Mouse (Mus musculus): Measurements from ENCODE around the gene Fam83b. TPM values are rescaled to one million over a fixed set of nuclear protein-coding genes. Genes with fewer than 3 reads are reported as not detected.
A peak's percentile ranks its signal among the peaks of the same experiment; 100 is the strongest.

Fam83b gene
- polyA plus RNA-seq, 1 experiment from 2014 or later, result 3.8 TPM

DNA sequence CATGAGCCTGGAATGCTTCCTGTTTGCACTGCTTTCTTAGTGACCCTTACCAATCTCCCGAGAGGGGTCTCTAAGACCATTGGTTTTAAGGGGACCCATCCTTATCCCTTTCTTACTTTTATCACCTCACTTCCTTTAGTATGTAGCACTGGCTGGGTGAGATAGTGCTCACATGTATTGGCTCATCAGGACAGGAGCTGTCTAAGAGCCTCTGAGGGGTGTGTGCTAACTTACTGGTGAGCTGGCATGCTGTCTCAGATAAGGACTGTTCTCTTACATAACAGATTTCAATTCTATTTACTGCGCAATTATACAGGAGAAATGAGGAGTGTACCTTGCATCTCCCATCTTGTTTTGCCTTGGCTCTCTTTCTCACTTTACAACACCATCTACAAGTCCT lies 7.7 kb downstream of the Fam83b start:
- no peak for ATAC-seq (ENCODE audit: borderline replicate concordance, extremely low read depth, low FRiP score, low TSS enrichment)
- Histone ChIP-seq H3K4me1 (0 out of 2 replicates have a peak, but pooled peaks cover 13% of the 10 kb centered on the region), H3K27me3 (no peaks in the 10 kb centered on the region), H3K4me3 (no peak overlapping the region), H3K27ac (no peak overlapping the region), H3K9me3 (no peaks in the 10 kb centered on the region), H3K4me2 (no peak overlapping the region), H3K36me3 (no peaks in the 10 kb centered on the region), H3K9ac (no peak overlapping the region)
- 78% methylated on average over 2 of the region's 2 CpGs for WGBS

DNA sequence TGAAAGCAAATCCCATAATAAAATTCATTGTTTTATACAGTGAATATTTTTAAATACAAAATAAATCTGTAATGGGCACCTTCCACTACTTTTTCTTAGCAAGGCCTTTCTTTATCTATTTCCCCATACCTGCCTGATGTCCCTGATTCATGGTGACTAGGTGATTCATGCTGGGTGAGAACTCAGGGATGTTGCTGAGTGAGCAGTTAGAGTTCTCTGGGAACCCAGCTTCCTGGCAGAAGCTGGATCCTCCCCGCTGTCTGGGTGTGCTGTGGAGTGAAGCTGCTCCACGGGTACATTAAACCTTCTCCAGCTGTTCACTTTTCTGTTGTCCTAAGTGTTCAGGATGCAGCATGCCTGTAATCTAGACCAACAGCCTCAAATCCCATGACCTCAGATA lies 13.2 kb downstream of the Fam83b start:
- Histone ChIP-seq H3K9me3 (no peaks in the 10 kb centered on the region), H3K27me3 (no peaks in the 10 kb centered on the region), H3K9ac (no peak overlapping the region), H3K36me3 (no peaks in the 10 kb centered on the region), H3K4me3 (no peak overlapping the region), H3K4me2 (no peak overlapping the region), H3K27ac (no peak overlapping the region), H3K4me1 (no peaks in the 10 kb centered on the region)
- WGBS, result 45% methylated on average over 2 of the region's 2 CpGs
- ATAC-seq (ENCODE audit: borderline replicate concordance, extremely low read depth, low FRiP score, low TSS enrichment), result no peak

DNA sequence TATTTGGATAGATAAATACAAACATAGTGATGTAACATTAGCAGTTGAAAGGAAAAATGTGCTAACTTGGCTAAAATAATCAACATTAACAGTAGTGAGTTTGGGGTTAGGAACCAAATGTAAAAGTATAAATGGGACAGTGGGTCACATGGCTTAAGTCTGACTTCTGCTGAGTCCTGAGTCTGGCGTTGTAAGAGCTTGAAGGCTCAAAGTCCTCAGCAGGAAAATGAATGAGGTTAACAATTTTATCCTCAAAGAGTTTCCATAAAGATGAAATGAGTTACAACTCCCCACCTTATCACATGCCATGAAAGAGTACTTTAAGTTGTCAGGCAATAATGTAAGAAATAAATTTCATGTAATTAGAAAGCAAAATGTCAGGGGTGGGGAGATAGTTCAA lies 13.8 kb downstream of the Fam83b start:
- H3K27ac ChIP-seq, result no peak overlapping the region
- H3K9ac ChIP-seq, result no peak overlapping the region
- H3K27me3 ChIP-seq, result no peaks in the 10 kb centered on the region
- no peak for ATAC-seq (ENCODE audit: borderline replicate concordance, extremely low read depth, low FRiP score, low TSS enrichment)
- H3K9me3 ChIP-seq, result no peaks in the 10 kb centered on the region
- 39% methylated on average over 1 of the region's 1 CpGs for WGBS
- no peaks in the 10 kb centered on the region for H3K36me3 ChIP-seq
- no peak overlapping the region for H3K4me3 ChIP-seq
- no peaks in the 10 kb centered on the region for H3K4me1 ChIP-seq
- no peak overlapping the region for H3K4me2 ChIP-seq

DNA sequence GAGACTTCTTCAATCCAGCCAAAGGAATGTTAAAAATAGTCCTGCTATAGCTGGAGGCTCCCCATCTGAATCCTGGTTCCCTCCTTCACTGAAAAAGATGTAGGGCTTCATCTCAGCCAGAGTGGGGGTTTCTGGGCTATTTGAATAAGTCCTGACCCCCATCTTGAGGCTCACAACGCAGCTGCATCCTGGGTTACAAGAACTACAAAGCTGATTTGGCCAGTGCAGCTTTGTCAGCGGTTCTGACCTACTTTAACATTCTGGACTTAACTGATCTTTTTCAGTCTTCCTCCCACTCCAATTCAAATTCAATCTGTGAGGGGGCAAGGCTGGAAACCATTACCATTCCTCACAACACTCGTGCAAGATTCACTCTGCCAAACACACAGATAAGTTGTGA lies 20.2 kb downstream of the Fam83b start:
- H3K27ac ChIP-seq, result no peak overlapping the region
- H3K36me3 ChIP-seq, result no peaks in the 10 kb centered on the region
- H3K4me3 ChIP-seq, result no peak overlapping the region
- H3K9ac ChIP-seq, result no peak overlapping the region
- no peaks in the 10 kb centered on the region for H3K27me3 ChIP-seq
- no peaks in the 10 kb centered on the region for H3K9me3 ChIP-seq
- WGBS, result 31% methylated on average over 3 of the region's 3 CpGs
- no peak overlapping the region for H3K4me2 ChIP-seq
- no peak for ATAC-seq (ENCODE audit: borderline replicate concordance, extremely low read depth, low FRiP score, low TSS enrichment)
- no peaks in the 10 kb centered on the region; the same call in 1 of the 2 replicates for H3K4me1 ChIP-seq

DNA sequence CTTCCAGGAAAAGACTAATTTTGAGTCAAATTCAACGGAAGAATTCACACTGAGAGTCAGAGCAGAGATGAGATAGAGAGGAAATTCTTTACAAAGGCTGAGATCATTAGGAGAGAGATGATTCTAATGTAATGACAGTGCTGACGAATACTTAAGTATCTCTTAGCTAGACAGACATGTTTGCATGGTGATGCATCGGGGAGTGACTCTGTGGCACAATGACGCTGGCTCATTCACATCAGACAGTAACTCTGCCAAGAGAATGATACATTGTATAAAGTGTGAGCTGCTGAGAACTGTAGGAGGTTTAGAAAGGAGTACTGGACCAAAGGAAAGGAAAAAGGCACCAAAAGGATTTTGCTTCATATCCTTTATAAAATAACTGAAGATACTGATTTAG lies 26.2 kb downstream of the Fam83b start:
- no peaks in the 10 kb centered on the region for H3K9me3 ChIP-seq
- 65% methylated on average over 4 of the region's 4 CpGs for WGBS
- no peak for ATAC-seq (ENCODE audit: borderline replicate concordance, extremely low read depth, low FRiP score, low TSS enrichment)

DNA sequence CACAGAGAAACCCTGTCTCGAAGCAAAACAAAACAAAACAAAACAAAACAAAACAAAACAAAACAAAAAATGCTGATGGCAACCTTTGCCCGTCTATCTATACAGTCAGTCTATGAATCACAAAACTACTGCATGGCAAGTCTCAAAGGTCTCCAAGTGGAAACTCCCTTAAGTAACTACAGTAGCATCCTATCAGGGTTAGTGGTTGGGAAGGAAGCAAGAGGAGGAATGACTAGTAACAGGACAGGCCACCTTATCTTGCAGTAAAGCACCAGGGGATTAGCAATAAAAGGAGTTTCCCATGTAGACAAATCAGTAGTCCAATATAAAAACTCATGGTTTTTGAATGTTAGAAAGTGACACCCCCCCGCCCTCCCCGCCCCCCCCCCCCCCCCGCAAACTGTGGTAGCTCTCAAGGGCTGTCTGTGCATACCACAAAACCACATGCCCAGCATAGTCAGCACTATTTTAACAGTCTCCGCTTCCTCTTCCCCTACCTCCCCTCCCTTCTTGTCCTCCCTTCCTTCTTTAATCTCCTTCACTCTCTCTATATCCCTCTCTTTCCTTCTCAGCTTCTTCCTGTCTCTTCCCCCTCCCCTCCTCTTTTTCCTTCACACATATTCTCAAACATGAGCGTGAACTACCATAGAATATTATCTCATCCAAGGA lies 26.8 kb downstream of the Fam83b start:
- ATAC-seq (ENCODE audit: borderline replicate concordance, extremely low read depth, low FRiP score, low TSS enrichment), result no peak
- no peak overlapping the region for H3K9ac ChIP-seq
- H3K4me1 ChIP-seq, result no peaks in the 10 kb centered on the region
- no peaks in the 10 kb centered on the region for H3K27me3 ChIP-seq
- no peaks in the 10 kb centered on the region for H3K9me3 ChIP-seq
- H3K27ac ChIP-seq, result no peak overlapping the region
- WGBS, result 64% methylated on average over 6 of the region's 7 CpGs
- no peak overlapping the region for H3K4me3 ChIP-seq
- H3K36me3 ChIP-seq, result no peaks in the 10 kb centered on the region
- H3K4me2 ChIP-seq, result no peak overlapping the region

More for the DNA sequence above, 26.2 kb downstream of the Fam83b start:
- Histone ChIP-seq H3K36me3 (no peaks in the 10 kb centered on the region), H3K27me3 (no peaks in the 10 kb centered on the region), H3K9ac (no peak overlapping the region), H3K4me1 (no peaks in the 10 kb centered on the region), H3K4me3 (no peak overlapping the region), H3K4me2 (no peak overlapping the region), H3K27ac (no peak overlapping the region)

DNA sequence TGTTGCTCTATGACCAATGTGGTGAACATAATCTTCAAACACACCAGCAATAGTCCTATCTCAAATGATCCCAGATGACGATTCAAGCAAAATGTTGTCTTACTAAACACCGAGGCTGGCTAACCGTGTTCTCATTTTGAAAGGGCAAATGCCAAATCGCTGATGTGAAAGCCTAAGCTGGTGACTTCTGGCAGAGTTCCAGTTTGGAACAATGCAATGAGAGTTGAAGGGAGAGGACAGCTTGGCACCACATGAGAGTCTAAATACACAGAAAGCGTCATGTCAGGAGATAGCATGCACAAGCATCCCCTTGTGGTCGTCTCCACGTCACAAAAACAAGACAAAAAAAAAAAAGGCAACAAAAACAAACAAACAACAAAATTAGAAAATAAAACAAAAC lies 27.6 kb downstream of the Fam83b start:
- WGBS, result 67% methylated on average over 7 of the region's 7 CpGs
- ATAC-seq (ENCODE audit: borderline replicate concordance, extremely low read depth, low FRiP score, low TSS enrichment), result no peak
- H3K4me3 ChIP-seq, result no peak overlapping the region

DNA sequence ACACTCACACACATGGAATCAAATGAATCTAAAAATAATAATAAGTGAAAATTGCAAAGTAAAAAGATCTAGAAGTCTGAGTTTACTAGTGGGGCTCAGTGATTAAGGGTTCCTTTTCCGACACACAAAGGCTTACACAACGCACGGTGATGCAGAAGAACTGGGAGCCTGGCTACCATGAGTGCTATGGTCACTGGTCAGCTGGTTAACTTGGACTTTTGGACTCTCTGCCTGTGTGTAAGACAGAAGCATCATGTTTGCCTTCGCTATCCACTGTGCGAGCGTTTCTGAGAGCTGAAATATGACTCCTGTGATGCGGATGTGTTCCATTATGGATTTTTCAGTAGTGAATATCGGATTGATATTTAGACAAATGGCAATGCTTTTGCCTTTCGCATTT lies 30.9 kb downstream of the Fam83b start:
- Histone ChIP-seq H3K27ac (no peak overlapping the region), H3K4me2 (no peak overlapping the region), H3K4me3 (no peak overlapping the region), H3K36me3 (no peaks in the 10 kb centered on the region), H3K9ac (no peak overlapping the region), H3K4me1 (no peaks in the 10 kb centered on the region), H3K27me3 (no peaks in the 10 kb centered on the region), H3K9me3 (no peaks in the 10 kb centered on the region)
- 75% methylated on average over 9 of the region's 9 CpGs for WGBS
- no peak for ATAC-seq (ENCODE audit: borderline replicate concordance, extremely low read depth, low FRiP score, low TSS enrichment)

More for the DNA sequence above, 27.6 kb downstream of the Fam83b start:
- Histone ChIP-seq H3K36me3 (no peaks in the 10 kb centered on the region), H3K4me1 (no peaks in the 10 kb centered on the region), H3K27me3 (no peaks in the 10 kb centered on the region), H3K9me3 (no peaks in the 10 kb centered on the region), H3K27ac (no peak overlapping the region), H3K4me2 (no peak overlapping the region), H3K9ac (no peak overlapping the region)

DNA sequence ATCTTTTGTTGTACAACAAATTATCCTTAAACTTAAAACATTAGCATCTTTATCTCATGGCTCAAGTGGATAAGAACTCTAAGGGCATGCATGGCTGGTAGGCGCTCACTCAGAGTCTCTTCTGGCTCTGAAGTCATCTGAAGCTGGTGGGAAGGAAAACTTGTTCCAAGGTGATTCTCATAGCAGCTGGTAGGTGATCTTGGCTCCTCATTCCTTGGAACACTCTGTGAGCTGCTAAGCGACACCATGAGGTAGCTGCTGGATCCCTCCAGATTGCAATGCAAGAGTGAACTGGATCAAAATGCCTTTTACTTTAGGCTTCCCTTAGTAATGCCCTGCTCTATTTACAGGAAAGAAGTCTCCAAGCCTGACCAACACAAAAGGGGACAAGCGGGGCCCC lies 34.5 kb downstream of the Fam83b start:
- Histone ChIP-seq H3K4me2 (no peak overlapping the region), H3K4me1 (no peaks in the 10 kb centered on the region), H3K9me3 (no peaks in the 10 kb centered on the region), H3K4me3 (no peak overlapping the region), H3K36me3 (no peaks in the 10 kb centered on the region), H3K27me3 (no peaks in the 10 kb centered on the region), H3K27ac (no peak overlapping the region), H3K9ac (no peak overlapping the region)
- ATAC-seq (ENCODE audit: borderline replicate concordance, extremely low read depth, low FRiP score, low TSS enrichment), result no peak
- WGBS, result 89% methylated on average over 3 of the region's 3 CpGs

DNA sequence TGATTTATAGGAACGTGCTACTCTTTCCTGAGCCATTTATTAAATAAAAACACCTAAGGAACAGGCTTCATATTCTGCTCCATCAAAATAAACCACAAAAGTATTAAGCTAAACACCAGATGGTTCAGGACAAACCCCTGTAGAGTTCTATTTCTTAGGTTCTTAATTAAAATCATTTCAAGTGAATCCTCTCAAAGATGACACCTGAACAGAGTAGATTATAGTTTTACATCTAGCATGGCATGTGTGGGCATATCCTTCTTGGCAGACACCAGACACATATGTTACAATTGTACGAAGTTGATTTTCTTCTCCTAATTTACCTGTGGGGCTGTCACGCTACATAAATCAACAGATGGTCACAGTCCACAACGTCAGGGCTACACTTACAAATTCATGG lies 35.5 kb downstream of the Fam83b start:
- no peaks in the 10 kb centered on the region for H3K4me1 ChIP-seq
- no peaks in the 10 kb centered on the region for H3K36me3 ChIP-seq
- H3K4me2 ChIP-seq, result no peak overlapping the region
- ATAC-seq (ENCODE audit: borderline replicate concordance, extremely low read depth, low FRiP score, low TSS enrichment), result no peak
- H3K27me3 ChIP-seq, result no peaks in the 10 kb centered on the region
- no peak overlapping the region for H3K9ac ChIP-seq
- no peak overlapping the region for H3K4me3 ChIP-seq
- H3K27ac ChIP-seq, result no peak overlapping the region
- H3K9me3 ChIP-seq, result no peaks in the 10 kb centered on the region
- WGBS, result 85% methylated on average over 4 of the region's 4 CpGs

DNA sequence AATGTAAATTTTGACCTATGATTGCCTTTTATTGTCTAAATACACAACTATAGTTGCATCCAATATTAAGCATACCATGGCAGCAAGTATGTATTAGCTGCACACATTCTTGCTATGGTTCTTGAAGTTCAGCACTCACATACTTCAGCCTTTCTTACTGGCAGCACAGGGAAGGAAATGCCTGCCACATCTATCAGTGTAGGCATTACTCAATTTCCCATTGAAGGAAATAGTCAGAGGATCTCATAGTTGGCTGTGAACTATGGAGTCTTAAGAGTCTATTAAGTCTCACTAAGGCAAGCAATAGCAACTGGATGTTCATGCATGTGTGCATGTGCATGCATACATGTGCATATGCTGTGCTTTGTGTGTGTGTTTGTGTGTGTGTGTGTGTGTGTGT lies 41.3 kb downstream of the Fam83b start:
- ATAC-seq (ENCODE audit: borderline replicate concordance, extremely low read depth, low FRiP score, low TSS enrichment), result no peak
- H3K4me2 ChIP-seq, result no peak overlapping the region
- no peaks in the 10 kb centered on the region for H3K9me3 ChIP-seq
- no peak overlapping the region for H3K9ac ChIP-seq
- no peaks in the 10 kb centered on the region for H3K36me3 ChIP-seq
- peaks cover 11% of the 10 kb centered on the region for H3K4me1 ChIP-seq
- H3K4me3 ChIP-seq, result no peak overlapping the region
- H3K27ac ChIP-seq, result no peak overlapping the region
- H3K27me3 ChIP-seq, result no peaks in the 10 kb centered on the region

DNA sequence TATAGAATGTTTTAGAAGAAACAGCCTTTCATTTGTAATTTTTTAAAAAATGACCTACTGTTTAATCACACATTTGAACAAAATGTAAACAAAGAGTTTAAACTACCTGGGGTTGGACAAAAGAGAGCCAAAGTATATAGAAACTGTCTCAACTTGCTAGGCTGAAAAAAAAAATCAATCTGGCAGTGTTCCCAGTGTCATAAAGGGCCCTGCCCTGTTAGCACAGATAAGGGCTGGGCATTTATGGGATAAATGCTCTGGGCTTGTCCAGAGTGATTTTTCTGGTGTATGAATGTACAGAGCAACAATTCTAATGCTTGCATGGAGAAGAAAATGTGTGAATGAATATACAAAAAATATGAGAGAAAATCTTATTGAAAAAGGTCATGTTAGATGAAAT lies 43.8 kb downstream of the Fam83b start:
- no peak overlapping the region for H3K4me3 ChIP-seq
- no peaks in the 10 kb centered on the region for H3K9me3 ChIP-seq
- H3K27ac ChIP-seq, result peak overlapping the region; percentile 68
- no peak for ATAC-seq (ENCODE audit: borderline replicate concordance, extremely low read depth, low FRiP score, low TSS enrichment)
- H3K36me3 ChIP-seq, result no peaks in the 10 kb centered on the region
- no peaks in the 10 kb centered on the region for H3K27me3 ChIP-seq
- no peak overlapping the region for H3K9ac ChIP-seq
- no peak overlapping the region for H3K4me2 ChIP-seq
- peaks cover 11% of the 10 kb centered on the region for H3K4me1 ChIP-seq

DNA sequence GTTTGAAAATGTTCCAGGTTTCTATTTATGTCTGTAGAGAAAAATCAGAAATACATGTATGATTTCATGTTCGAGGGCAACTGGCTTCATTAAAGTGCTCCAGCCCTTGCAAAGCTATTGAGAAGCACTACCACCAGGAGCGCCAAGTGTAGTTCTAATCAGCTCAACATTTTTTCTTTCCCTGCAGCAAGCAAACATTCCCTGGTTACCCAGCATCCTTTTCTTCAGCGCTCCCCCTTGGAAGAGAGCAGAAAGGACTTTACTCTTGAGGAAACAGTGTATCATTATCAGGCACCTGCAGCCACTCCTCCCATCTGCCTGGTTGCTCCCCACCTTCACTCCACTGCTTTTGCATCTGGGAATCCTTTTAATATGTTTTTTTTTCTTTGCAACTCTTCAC lies 45.3 kb downstream of the Fam83b start:
- H3K4me1 ChIP-seq, result peaks cover 11% of the 10 kb centered on the region
- no peaks in the 10 kb centered on the region for H3K36me3 ChIP-seq
- H3K4me2 ChIP-seq, result no peak overlapping the region
- 63% methylated on average over 3 of the region's 3 CpGs for WGBS
- H3K27ac ChIP-seq, result no peak overlapping the region; the same call in 1 of the 2 replicates
- no peak overlapping the region for H3K4me3 ChIP-seq
- no peak for ATAC-seq (ENCODE audit: borderline replicate concordance, extremely low read depth, low FRiP score, low TSS enrichment)
- H3K9ac ChIP-seq, result no peak overlapping the region
- no peaks in the 10 kb centered on the region for H3K9me3 ChIP-seq
- H3K27me3 ChIP-seq, result no peaks in the 10 kb centered on the region
